Mouse (Mus musculus): Measurements from ENCODE around the gene Adprhl1. TPM values are rescaled to one million over a fixed set of nuclear protein-coding genes. Genes with fewer than 3 reads are reported as not detected.

Adprhl1 gene
- polyA plus RNA-seq, 1 experiment from 2014 or later: 0.31 TPM

GRCm38 (mm10) chr8:13228923-13229610, 24.9 kb downstream of the Adprhl1 start:
- H3K36me3 ChIP-seq: no peaks in the 10 kb centered on the region
- peak; percentile 61 for ATAC-seq (ENCODE audit: insufficient number of reproducible peaks, insufficient read depth, low FRiP score, low TSS enrichment, low read depth)
- peaks cover 29% of the 10 kb centered on the region for H3K27me3 ChIP-seq
- 0 out of 2 replicates have a peak overlapping the region, but pooled peaks have one; percentile 29 for H3K27ac ChIP-seq
- H3K4me1 ChIP-seq (replicated peaks): peaks cover 17% of the 10 kb centered on the region
- H3K9me3 ChIP-seq: no peaks in the 10 kb centered on the region
- peak overlapping the region; percentile 13; the same call in 1 of the 2 replicates for H3K4me2 ChIP-seq
- 28% methylated on average over 9 of the region's 9 CpGs for WGBS
- H3K4me3 ChIP-seq (replicated peaks): no peak overlapping the region
- no peak overlapping the region for H3K9ac ChIP-seq (replicated peaks)

GRCm38 (mm10) chr8:13227184-13227583, 26.8 kb downstream of the Adprhl1 start:
- Histone ChIP-seq H3K27me3 (peaks cover 26% of the 10 kb centered on the region; the same call in 1 of the 2 replicates), H3K4me1 (replicated peaks) (peaks cover 17% of the 10 kb centered on the region), H3K27ac (no peak overlapping the region), H3K9me3 (no peaks in the 10 kb centered on the region), H3K36me3 (no peaks in the 10 kb centered on the region), H3K9ac (replicated peaks) (no peak overlapping the region), H3K4me2 (no peak overlapping the region), H3K4me3 (replicated peaks) (no peak overlapping the region)
- ATAC-seq (ENCODE audit: insufficient number of reproducible peaks, insufficient read depth, low FRiP score, low TSS enrichment, low read depth): no peak
- WGBS: 58% methylated on average over 3 of the region's 3 CpGs

- Histone ChIP-seq H3K9me3 (no peaks in the 10 kb centered on the region), H3K27me3 (peaks cover 24% of the 10 kb centered on the region; the same call in 1 of the 2 replicates), H3K36me3 (no peaks in the 10 kb centered on the region), H3K4me1 (replicated peaks) (peaks cover 17% of the 10 kb centered on the region), H3K4me2 (no peak overlapping the region), H3K9ac (replicated peaks) (0 out of 2 replicates have a peak overlapping the region, but pooled peaks have one; percentile 27), H3K4me3 (replicated peaks) (no peak overlapping the region), H3K27ac (no peak overlapping the region)
- WGBS: 66% methylated on average over 6 of the region's 6 CpGs
- ATAC-seq (ENCODE audit: insufficient number of reproducible peaks, insufficient read depth, low FRiP score, low TSS enrichment, low read depth): peak; percentile 34; the same call in 1 of the 2 replicates
These were observed 27.7 kb downstream of the Adprhl1 start for GRCm38 (mm10) chr8:13226288-13226687.

- Histone ChIP-seq H3K27me3 (peaks cover 20% of the 10 kb centered on the region; the same call in 1 of the 2 replicates), H3K4me1 (replicated peaks) (peaks cover 14% of the 10 kb centered on the region), H3K27ac (no peak overlapping the region), H3K9ac (replicated peaks) (no peak overlapping the region), H3K4me3 (replicated peaks) (no peak overlapping the region), H3K36me3 (no peaks in the 10 kb centered on the region), H3K4me2 (no peak overlapping the region), H3K9me3 (no peaks in the 10 kb centered on the region)
- WGBS: 83% methylated on average over 9 of the region's 9 CpGs
- ATAC-seq (ENCODE audit: insufficient number of reproducible peaks, insufficient read depth, low FRiP score, low TSS enrichment, low read depth): no peak
These were observed 29.5 kb downstream of the Adprhl1 start for GRCm38 (mm10) chr8:13224426-13224825.

- Histone ChIP-seq H3K27ac (no peak overlapping the region), H3K36me3 (no peaks in the 10 kb centered on the region), H3K4me3 (replicated peaks) (no peak overlapping the region), H3K9me3 (no peaks in the 10 kb centered on the region), H3K9ac (replicated peaks) (no peak overlapping the region), H3K4me1 (replicated peaks) (peaks cover 6% of the 10 kb centered on the region), H3K27me3 (no peaks in the 10 kb centered on the region), H3K4me2 (no peak overlapping the region)
- ATAC-seq (ENCODE audit: insufficient number of reproducible peaks, insufficient read depth, low FRiP score, low TSS enrichment, low read depth): no peak
- WGBS: 79% methylated on average over 4 of the region's 4 CpGs
These were observed 35.5 kb downstream of the Adprhl1 start for GRCm38 (mm10) chr8:13218441-13218840.

GRCm38 (mm10) chr8:13217986-13218385, 36.0 kb downstream of the Adprhl1 start:
- no peaks in the 10 kb centered on the region for H3K9me3 ChIP-seq
- H3K9ac ChIP-seq (replicated peaks): no peak overlapping the region
- no peak overlapping the region for H3K4me3 ChIP-seq (replicated peaks)
- no peak overlapping the region for H3K4me2 ChIP-seq
- H3K27me3 ChIP-seq: no peaks in the 10 kb centered on the region
- peaks cover 11% of the 10 kb centered on the region for H3K4me1 ChIP-seq (replicated peaks)
- no peaks in the 10 kb centered on the region for H3K36me3 ChIP-seq
- H3K27ac ChIP-seq: no peak overlapping the region
- no peak for ATAC-seq (ENCODE audit: insufficient number of reproducible peaks, insufficient read depth, low FRiP score, low TSS enrichment, low read depth)

- no peak overlapping the region for H3K27ac ChIP-seq
- ATAC-seq (ENCODE audit: insufficient number of reproducible peaks, insufficient read depth, low FRiP score, low TSS enrichment, low read depth): no peak
- H3K9me3 ChIP-seq: no peaks in the 10 kb centered on the region
- H3K9ac ChIP-seq (replicated peaks): no peak overlapping the region
- 34% methylated on average over 5 of the region's 5 CpGs for WGBS
- H3K36me3 ChIP-seq: no peaks in the 10 kb centered on the region
- no peak overlapping the region for H3K4me2 ChIP-seq
- H3K4me3 ChIP-seq (replicated peaks): no peak overlapping the region
- H3K4me1 ChIP-seq (replicated peaks): peaks cover 11% of the 10 kb centered on the region
- no peaks in the 10 kb centered on the region for H3K27me3 ChIP-seq
These were observed 36.9 kb downstream of the Adprhl1 start for GRCm38 (mm10) chr8:13217093-13217492.

- Histone ChIP-seq H3K4me2 (no peak overlapping the region), H3K27ac (no peak overlapping the region), H3K9ac (replicated peaks) (0 out of 2 replicates have a peak overlapping the region, but pooled peaks have one; percentile 12), H3K36me3 (no peaks in the 10 kb centered on the region), H3K9me3 (no peaks in the 10 kb centered on the region), H3K27me3 (no peaks in the 10 kb centered on the region), H3K4me3 (replicated peaks) (no peak overlapping the region), H3K4me1 (replicated peaks) (peaks cover 11% of the 10 kb centered on the region)
- ATAC-seq (ENCODE audit: insufficient number of reproducible peaks, insufficient read depth, low FRiP score, low TSS enrichment, low read depth): no peak
- 74% methylated on average over 8 of the region's 8 CpGs for WGBS
These were observed 37.6 kb downstream of the Adprhl1 start for GRCm38 (mm10) chr8:13216386-13216785.

GRCm38 (mm10) chr8:13213479-13214268, 40.3 kb downstream of the Adprhl1 start:
- peaks cover 11% of the 10 kb centered on the region for H3K4me1 ChIP-seq (replicated peaks)
- no peaks in the 10 kb centered on the region for H3K9me3 ChIP-seq
- 19% methylated on average over 10 of the region's 10 CpGs for WGBS
- no peak overlapping the region for H3K9ac ChIP-seq (replicated peaks)
- no peak overlapping the region for H3K27ac ChIP-seq
- no peaks in the 10 kb centered on the region for H3K36me3 ChIP-seq
- H3K4me3 ChIP-seq (replicated peaks): no peak overlapping the region
- H3K4me2 ChIP-seq: peak overlapping the region; percentile 45
- no peaks in the 10 kb centered on the region for H3K27me3 ChIP-seq
- ATAC-seq (ENCODE audit: insufficient number of reproducible peaks, insufficient read depth, low FRiP score, low TSS enrichment, low read depth): peak; percentile 58; the same call in 1 of the 2 replicates

GRCm38 (mm10) chr8:13209770-13210169, 44.2 kb downstream of the Adprhl1 start:
- no peak for ATAC-seq (ENCODE audit: insufficient number of reproducible peaks, insufficient read depth, low FRiP score, low TSS enrichment, low read depth)

GRCm38 (mm10) chr8:13208627-13209355, 45.2 kb downstream of the Adprhl1 start:
- no peak for ATAC-seq (ENCODE audit: insufficient number of reproducible peaks, insufficient read depth, low FRiP score, low TSS enrichment, low read depth)
- Histone ChIP-seq H3K4me1 (replicated peaks) (peaks cover 8% of the 10 kb centered on the region), H3K36me3 (no peaks in the 10 kb centered on the region), H3K9me3 (no peaks in the 10 kb centered on the region), H3K9ac (replicated peaks) (no peak overlapping the region), H3K4me3 (replicated peaks) (no peak overlapping the region), H3K27ac (no peak overlapping the region), H3K4me2 (no peak overlapping the region), H3K27me3 (peaks cover 5% of the 10 kb centered on the region; the same call in 1 of the 2 replicates)
- WGBS: 40% methylated on average over 6 of the region's 6 CpGs

More at GRCm38 (mm10) chr8:13209770-13210169, 44.2 kb downstream of the Adprhl1 start:
- Histone ChIP-seq H3K27me3 (0 out of 2 replicates have a peak, but pooled peaks cover 2% of the 10 kb centered on the region), H3K4me1 (replicated peaks) (peaks cover 11% of the 10 kb centered on the region), H3K36me3 (no peaks in the 10 kb centered on the region), H3K4me3 (replicated peaks) (no peak overlapping the region), H3K9me3 (no peaks in the 10 kb centered on the region), H3K4me2 (no peak overlapping the region), H3K27ac (no peak overlapping the region), H3K9ac (replicated peaks) (no peak overlapping the region)
- 52% methylated on average over 1 of the region's 1 CpGs for WGBS
